In the genomic region with DNA sequence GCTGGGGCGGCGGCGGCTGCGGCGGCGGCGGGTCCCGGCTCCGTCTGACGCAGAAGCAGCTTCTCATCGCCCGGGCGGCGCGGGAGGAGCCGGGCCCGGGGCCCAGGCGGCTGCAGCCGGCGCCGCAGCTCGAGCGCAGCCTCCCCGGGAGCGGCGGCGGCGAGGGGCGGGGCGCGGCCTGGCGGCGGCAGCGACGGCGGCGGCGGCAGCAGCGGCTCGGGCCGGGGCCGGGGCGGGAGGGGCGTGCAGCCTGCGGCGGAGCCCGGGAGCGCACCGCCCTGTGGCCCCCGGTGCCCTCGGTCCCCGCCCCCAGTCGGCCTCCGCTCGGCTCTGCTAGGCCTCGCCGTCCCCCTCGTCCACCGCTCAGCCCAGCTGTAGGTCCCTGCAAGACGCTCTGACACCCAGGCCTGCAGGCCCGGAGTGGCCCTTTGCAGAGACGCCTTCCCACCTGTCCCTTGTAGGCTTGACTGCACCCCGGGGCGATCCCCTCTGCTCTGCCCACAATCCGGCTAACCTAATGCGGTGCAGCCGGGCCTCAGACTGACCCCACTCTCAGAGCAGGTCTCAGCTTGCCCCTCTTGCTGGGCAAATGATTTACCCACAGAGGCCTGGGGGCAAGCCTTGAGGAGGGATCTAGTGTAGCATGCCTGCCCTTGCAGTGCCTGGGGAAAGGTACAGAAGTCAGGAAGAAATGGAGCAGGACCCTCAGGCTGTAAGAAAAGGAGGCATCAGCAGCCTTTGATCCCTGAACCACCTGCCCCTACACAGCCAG, we compare ENCODE assay signal across 8 mouse cellular contexts. TPM values are rescaled to one million over a fixed set of nuclear protein-coding genes. Genes with fewer than 3 reads are reported as not detected.
DNase-seq lines count a peak whose midpoint lies in the region; ATAC-seq and TF ChIP-seq lines count a peak whose summit lies in the region.

A gene (minus strand): TSS at position 619 of the 772 bp plus-strand sequence.

- no peaks in the 10 kb centered on the region for H3K27me3 ChIP-seq in embryonic facial prominence, embryonic 15.5 days
- H3K27me3 ChIP-seq in heart, embryonic 12.5 days (replicated peaks): no peaks in the 10 kb centered on the region; the same call in none of the 2 replicates
- no peaks in the 10 kb centered on the region for H3K27me3 ChIP-seq in kidney, embryonic 15.5 days
- H3K27me3 ChIP-seq in liver, embryonic 12.5 days (replicated peaks): no peaks in the 10 kb centered on the region
- no peaks in the 10 kb centered on the region for H3K27me3 ChIP-seq in stomach, postnatal 0 days (ENCODE audit: control insufficient read depth, insufficient read depth, low read length)

- peak; percentile 69 for ATAC-seq in embryonic facial prominence, embryonic 15.5 days (ENCODE audit: insufficient number of reproducible peaks, low FRiP score, low TSS enrichment, low read depth)
- ATAC-seq in heart, embryonic 12.5 days (ENCODE audit: insufficient number of reproducible peaks, low FRiP score): peak; percentile 81
- peak; percentile 90 for ATAC-seq in kidney, embryonic 15.5 days (replicated peaks; ENCODE audit: low FRiP score)
- ATAC-seq in liver, embryonic 12.5 days: peak; percentile 78
- ATAC-seq in stomach, postnatal 0 days (ENCODE audit: low FRiP score, low TSS enrichment): peak; percentile 77

- DNase-seq in CD4-positive helper T cell, adult 2 months (ENCODE audit: low read depth, low spot score): peak; percentile 68
- DNase-seq in adrenal gland, postnatal 4 days (ENCODE audit: low spot score in 2 of 2): peak; percentile 20 to 42
- peak; percentile 81 for DNase-seq in neural tube, embryonic 10.5 days (ENCODE audit: extremely low spot score, low spot score)
- peak; percentile 63 for DNase-seq in stomach, postnatal 0 days (ENCODE audit: low spot score)

- peak within 1 kb of the TSS; percentile 70 for H3K4me3 ChIP-seq in embryonic facial prominence, embryonic 15.5 days (replicated peaks)
- H3K4me3 ChIP-seq in heart, embryonic 12.5 days: peak within 1 kb of the TSS; percentile 82
- H3K4me3 ChIP-seq in kidney, embryonic 15.5 days (replicated peaks): peak within 1 kb of the TSS; percentile 84
- H3K4me3 ChIP-seq in liver, embryonic 12.5 days: peak within 1 kb of the TSS; percentile 74
- H3K4me3 ChIP-seq in stomach, postnatal 0 days (ENCODE audit: low read depth, low read length): peak within 1 kb of the TSS; percentile 68

- no peak for TF ChIP-seq CTCF in stomach, postnatal 0 days (IDR thresholded peaks at IDR 0.05; ENCODE audit: low read depth)

- H3K36me3 ChIP-seq in embryonic facial prominence, embryonic 15.5 days: no peaks in the 10 kb centered on the region
- no peaks in the 10 kb centered on the region for H3K36me3 ChIP-seq in heart, embryonic 12.5 days
- H3K36me3 ChIP-seq in kidney, embryonic 15.5 days: no peaks in the 10 kb centered on the region
- H3K36me3 ChIP-seq in liver, embryonic 12.5 days: no peaks in the 10 kb centered on the region
- no peaks in the 10 kb centered on the region for H3K36me3 ChIP-seq in stomach, postnatal 0 days (ENCODE audit: control insufficient read depth, insufficient read depth, low read length)

- under 1% methylated on average over 52 of the region's 67 CpGs for WGBS in embryonic facial prominence, embryonic 15.5 days
- 6% methylated on average over 42 of the region's 67 CpGs for WGBS in heart, embryonic 12.5 days
- WGBS in kidney, embryonic 15.5 days: under 1% methylated on average over 53 of the region's 67 CpGs
- 1% methylated on average over 33 of the region's 67 CpGs for WGBS in liver, embryonic 12.5 days (ENCODE audit: insufficient replicate concordance)
- WGBS in stomach, postnatal 0 days: under 1% methylated on average over 27 of the region's 67 CpGs

- no peaks in the 10 kb centered on the region for H3K9me3 ChIP-seq in embryonic facial prominence, embryonic 15.5 days (replicated peaks)
- peaks cover 5% of the 10 kb centered on the region; the same call in 1 of the 2 replicates for H3K9me3 ChIP-seq in heart, embryonic 12.5 days (replicated peaks)
- H3K9me3 ChIP-seq in kidney, embryonic 15.5 days (replicated peaks): no peaks in the 10 kb centered on the region
- no peaks in the 10 kb centered on the region for H3K9me3 ChIP-seq in liver, embryonic 12.5 days (replicated peaks)
- H3K9me3 ChIP-seq in stomach, postnatal 0 days (ENCODE audit: control insufficient read depth, low read length): no peaks in the 10 kb centered on the region

- H3K27ac ChIP-seq in embryonic facial prominence, embryonic 15.5 days (replicated peaks): peak within 1 kb of the TSS; percentile 82
- H3K27ac ChIP-seq in heart, embryonic 12.5 days (ENCODE audit: poor library complexity, severe bottlenecking): peak within 1 kb of the TSS; percentile 71
- peak within 1 kb of the TSS; percentile 94 for H3K27ac ChIP-seq in kidney, embryonic 15.5 days
- peak within 1 kb of the TSS; percentile 91 for H3K27ac ChIP-seq in liver, embryonic 12.5 days
- peak within 1 kb of the TSS; percentile 88 for H3K27ac ChIP-seq in stomach, postnatal 0 days (replicated peaks)

- no peak for TF ChIP-seq EP300 in stomach, postnatal 0 days (optimal IDR thresholded peaks at IDR 0.05)

- peaks cover 35% of the 10 kb centered on the region for H3K4me1 ChIP-seq in embryonic facial prominence, embryonic 15.5 days
- peaks cover 17% of the 10 kb centered on the region for H3K4me1 ChIP-seq in heart, embryonic 12.5 days (replicated peaks)
- peaks cover 33% of the 10 kb centered on the region for H3K4me1 ChIP-seq in kidney, embryonic 15.5 days
- H3K4me1 ChIP-seq in liver, embryonic 12.5 days: peaks cover 35% of the 10 kb centered on the region
- H3K4me1 ChIP-seq in stomach, postnatal 0 days (replicated peaks; ENCODE audit: control insufficient read depth, insufficient read depth): no peaks in the 10 kb centered on the region

- peak within 1 kb of the TSS; percentile 93 for H3K9ac ChIP-seq in embryonic facial prominence, embryonic 15.5 days
- peak within 1 kb of the TSS; percentile 93 for H3K9ac ChIP-seq in heart, embryonic 12.5 days
- peak within 1 kb of the TSS; percentile 94 for H3K9ac ChIP-seq in kidney, embryonic 15.5 days
- peak within 1 kb of the TSS; percentile 90 for H3K9ac ChIP-seq in liver, embryonic 12.5 days
- H3K9ac ChIP-seq in stomach, postnatal 0 days (ENCODE audit: low read length): peak within 1 kb of the TSS; percentile 92

- H3K4me2 ChIP-seq in embryonic facial prominence, embryonic 15.5 days (replicated peaks): peak within 1 kb of the TSS; percentile 79
- peak within 1 kb of the TSS; percentile 83 for H3K4me2 ChIP-seq in heart, embryonic 12.5 days
- H3K4me2 ChIP-seq in kidney, embryonic 15.5 days: peak within 1 kb of the TSS; percentile 86
- H3K4me2 ChIP-seq in liver, embryonic 12.5 days: peak within 1 kb of the TSS; percentile 90
- H3K4me2 ChIP-seq in stomach, postnatal 0 days (replicated peaks; ENCODE audit: low read depth): peak within 1 kb of the TSS; percentile 87

RNA-seq across cellular contexts. Expression of the gene that starts here (rescaled TPM):
- 10 to 100 TPM; 36.9 to 37.5 TPM for total RNA-seq in adrenal gland, postnatal 4 days (2021)
- 21.7 and 22.8 TPM in 2 replicates for polyA plus RNA-seq in embryonic facial prominence, embryonic 15.5 days (2015; fragmentation: Nextera tagmentation; extraction: Ambion mirVana)
- 16.1 and 16.6 TPM in 2 replicates for polyA plus RNA-seq in heart, embryonic 12.5 days (2016; fragmentation: Nextera tagmentation; extraction: Ambion mirVana)
- 18.4 and 19.6 TPM in 2 replicates for polyA plus RNA-seq in kidney, embryonic 15.5 days (2015; fragmentation: Nextera tagmentation; extraction: Ambion mirVana)
- polyA plus RNA-seq in liver, embryonic 12.5 days (2016; fragmentation: Nextera tagmentation; extraction: Ambion mirVana): 21.3 and 21.6 TPM in 2 replicates
- polyA plus RNA-seq in stomach, postnatal 0 days (2015; fragmentation: Nextera tagmentation; extraction: Ambion mirVana): 10.2 and 11.3 TPM in 2 replicates

Comparison
In these comparisons a context has a peak if more than half of its experiments do, and no peak if none do; other contexts are left out.
1. Peak in every context shown above with its lines: DNase-seq, ATAC-seq, H3K4me3 ChIP-seq and H3K27ac ChIP-seq.
2. DNase-seq: peak in every context shown above with its lines; median percentile 81 in neural tube, embryonic 10.5 days; 68 in CD4-positive helper T cell, adult 2 months; 63 in stomach, postnatal 0 days; 31 in adrenal gland, postnatal 4 days.